ENCODE assay signal across 8 mouse cellular contexts in the genomic region with DNA sequence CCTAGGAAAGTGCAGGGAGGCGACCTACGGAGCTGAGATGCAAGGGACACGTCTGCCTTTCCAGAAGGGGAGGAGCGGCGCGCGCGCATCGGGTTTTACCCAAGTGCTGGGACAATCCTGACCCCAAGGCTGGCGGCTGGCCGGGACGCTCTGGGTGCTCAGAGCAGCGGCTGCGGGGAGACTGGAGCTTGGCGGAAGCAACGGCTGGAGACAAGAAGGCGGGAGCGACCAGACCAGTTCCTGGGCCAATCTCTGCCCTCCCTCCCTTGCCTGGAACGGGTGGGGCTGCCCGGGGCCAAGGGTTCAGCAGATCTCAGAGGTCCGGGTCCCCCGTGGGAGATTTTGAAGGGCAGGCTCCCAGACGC. TPM values are rescaled to one million over a fixed set of nuclear protein-coding genes. Genes with fewer than 3 reads are reported as not detected.
DNase-seq lines count a peak whose midpoint lies in the region; ATAC-seq lines count a peak whose summit lies in the region.

Gene Acot11 (minus strand): TSS at position 89 of the 365 bp plus-strand sequence.

- H3K27me3 ChIP-seq in heart, embryonic 11.5 days (ENCODE audit: control insufficient read depth, insufficient read depth, low read length): 0 out of 2 replicates have a peak, but pooled peaks cover 2% of the 10 kb centered on the region
- H3K27me3 ChIP-seq in liver, embryonic 12.5 days (replicated peaks): no peaks in the 10 kb centered on the region

- DNase-seq in layer of hippocampus, adult 8-10 months (ENCODE audit: low spot score in 2 of 2): no peak
- DNase-seq in layer of hippocampus, adult 9-10 months (ENCODE audit: low spot score): no peak
- peak; percentile 31 for DNase-seq in embryo, embryonic 9.5 days (ENCODE audit: extremely low spot score)
- peak; percentile 71 for DNase-seq in kidney, adult 9 months
- no peak for DNase-seq in right cerebral cortex, postnatal 14 days

- WGBS in heart, embryonic 11.5 days (ENCODE audit: insufficient replicate concordance): 2% methylated on average over 23 of the region's 23 CpGs
- WGBS in liver, embryonic 12.5 days (ENCODE audit: insufficient replicate concordance): under 1% methylated on average over 23 of the region's 23 CpGs

- no peaks in the 10 kb centered on the region for H3K9me3 ChIP-seq in heart, embryonic 11.5 days (replicated peaks; ENCODE audit: control insufficient read depth, low read length)
- H3K9me3 ChIP-seq in liver, embryonic 12.5 days (replicated peaks): peaks cover under 1% of the 10 kb centered on the region; the same call in 1 of the 2 replicates

- ATAC-seq in heart, embryonic 11.5 days (replicated peaks; ENCODE audit: insufficient number of reproducible peaks, low FRiP score, low TSS enrichment): peak; percentile 72
- ATAC-seq in liver, embryonic 12.5 days: peak; percentile 72
- ATAC-seq in monocyte, adult 5-6 weeks (replicated peaks; ENCODE audit: insufficient number of reproducible peaks, low FRiP score, low TSS enrichment, poor library complexity, severe bottlenecking): 0 out of 2 replicates have a peak, but pooled peaks have one; percentile 29

- peak within 1 kb of the TSS; percentile 49 for H3K4me3 ChIP-seq in heart, embryonic 11.5 days (ENCODE audit: low read depth, low read length)
- peak within 1 kb of the TSS; percentile 72 for H3K4me3 ChIP-seq in liver, embryonic 12.5 days

- no peaks in the 10 kb centered on the region for H3K36me3 ChIP-seq in heart, embryonic 11.5 days (ENCODE audit: control insufficient read depth, insufficient read depth, low read length)
- H3K36me3 ChIP-seq in liver, embryonic 12.5 days: peaks cover 14% of the 10 kb centered on the region; the same call in 1 of the 2 replicates

- peaks cover 16% of the 10 kb centered on the region for H3K4me1 ChIP-seq in heart, embryonic 11.5 days (ENCODE audit: control insufficient read depth, insufficient read depth, low read length)
- peaks cover 63% of the 10 kb centered on the region for H3K4me1 ChIP-seq in liver, embryonic 12.5 days

- peak within 1 kb of the TSS; percentile 71 for H3K27ac ChIP-seq in heart, embryonic 11.5 days (ENCODE audit: low read depth, low read length)
- H3K27ac ChIP-seq in liver, embryonic 12.5 days: peak within 1 kb of the TSS; percentile 91

- peak within 1 kb of the TSS; percentile 81 for H3K4me2 ChIP-seq in heart, embryonic 11.5 days
- peak within 1 kb of the TSS; percentile 84 for H3K4me2 ChIP-seq in liver, embryonic 12.5 days

- peak within 1 kb of the TSS; percentile 72 for H3K9ac ChIP-seq in heart, embryonic 11.5 days (ENCODE audit: low read depth, low read length)
- H3K9ac ChIP-seq in liver, embryonic 12.5 days: peak within 1 kb of the TSS; percentile 80

RNA-seq across cellular contexts. Expression of gene Acot11, which starts in this region (rescaled TPM):
- 10 to 100 TPM; 34.4 to 52.4 (median 49.7) TPM for total RNA-seq in layer of hippocampus, adult 8-10 months (2022)
- polyA plus RNA-seq in heart, embryonic 11.5 days (2014; fragmentation: Nextera tagmentation; extraction: Ambion mirVana): 3.0 and 4.3 TPM in 2 replicates
- polyA plus RNA-seq in liver, embryonic 12.5 days (2016; fragmentation: Nextera tagmentation; extraction: Ambion mirVana): 7.5 and 7.6 TPM in 2 replicates
- total RNA-seq in monocyte, adult 5-6 weeks (2017): 6.8 to 11.0 TPM (median 8.8 TPM) in 3 replicates

Comparison
In these comparisons a context has a peak if more than half of its experiments do, and no peak if none do; other contexts are left out.
1. DNase-seq: peak in embryo, embryonic 9.5 days (single experiment) and kidney, adult 9 months (single experiment); none in layer of hippocampus, adult 8-10 months (0 of 2), layer of hippocampus, adult 9-10 months (single experiment) and right cerebral cortex, postnatal 14 days (single experiment).
2. Peak in every context shown above with its lines, with median percentiles within 50 percentile points of each other: ATAC-seq.